Mouse (Mus musculus) liver, postnatal 0 days (tissue): ENCODE data around the gene Bend6.
A peak's percentile ranks its signal among the peaks of the same experiment; 100 is the strongest.

Source experiments
- CTCF ChIP-seq: sonication (generic); IDR thresholded peaks from 2 replicates; pipeline ENCODE4 v1.5.1; 2016; ENCODE audit warnings: antibody characterized with exemption, low read depth
- EP300 ChIP-seq: IDR thresholded peaks from 2 replicates; pipeline ENCODE4 v1.6.1; 2016; ENCODE audit warnings: antibody characterized with exemption, low read depth, mild to moderate bottlenecking

- TF ChIP-seq CTCF (peak; percentile 60), EP300 (no peak)
Observed at GRCm38 (mm10) chr1:33906927-33907326, 689 bp downstream of the Bend6 start.
